In the genomic region with DNA sequence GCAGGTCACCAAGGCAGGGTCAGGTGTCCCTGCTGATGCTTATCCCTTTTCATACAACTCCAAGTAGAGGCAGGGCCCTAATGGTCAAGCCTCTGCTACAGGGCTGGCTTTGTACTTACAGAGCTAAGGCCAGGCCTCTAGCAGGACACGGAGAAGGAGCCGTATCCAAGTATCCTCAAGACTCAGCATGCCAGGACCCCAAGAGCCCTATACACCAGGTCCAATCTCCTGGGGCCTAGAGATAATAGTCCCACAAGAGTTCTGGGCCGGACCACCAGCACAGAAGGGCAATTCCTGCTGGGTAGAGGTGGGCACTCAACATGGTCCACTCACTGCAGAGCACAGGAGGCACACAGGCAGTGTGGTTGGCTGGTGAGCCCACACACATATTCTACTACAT, we compare ENCODE assay signal across 21 mouse cellular contexts. TPM values are rescaled to one million over a fixed set of nuclear protein-coding genes. Genes with fewer than 3 reads are reported as not detected.
DNase-seq lines count a peak whose midpoint lies in the region; ATAC-seq and TF ChIP-seq lines count a peak whose summit lies in the region.
"Had no signal": no experiment of that assay in that cellular context is flagged by ENCODE, and none has a peak within 500 bp of the region (broad histone marks: within the 10 kb centered on the region; RNA-seq: fewer than 3 reads in every experiment).

No protein-coding gene starts in this region.

- no peaks in the 10 kb centered on the region for H3K27me3 ChIP-seq in cerebellum, adult 2 months (ENCODE audit: control insufficient read depth, insufficient read depth, low read length)
- no peaks in the 10 kb centered on the region for H3K27me3 ChIP-seq in kidney, adult 2 months (replicated peaks; ENCODE audit: control insufficient read depth, insufficient read depth, low read length)
- H3K27me3 ChIP-seq in kidney, embryonic 14.5 days (ENCODE audit: control insufficient read depth, insufficient read depth, low read length): no peaks in the 10 kb centered on the region
- H3K27me3 ChIP-seq in lung, postnatal 0 days (replicated peaks; ENCODE audit: insufficient read depth, low read length): no peaks in the 10 kb centered on the region
- H3K27me3 ChIP-seq: embryonic facial prominence, embryonic 15.5 days; forebrain, embryonic 15.5 days; midbrain, embryonic 12.5 days had no signal

- no peak overlapping the region for H3K9ac ChIP-seq in kidney, embryonic 14.5 days (ENCODE audit: low read depth, low read length)
- no peak overlapping the region for H3K9ac ChIP-seq in lung, postnatal 0 days (replicated peaks; ENCODE audit: low read depth)
- H3K9ac ChIP-seq: embryonic facial prominence, embryonic 15.5 days; forebrain, embryonic 15.5 days; liver, postnatal 0 days; midbrain, embryonic 12.5 days had no signal

- TF ChIP-seq POLR2A in cerebellum, adult 2 months (IDR thresholded peaks at IDR 0.05; ENCODE audit: borderline replicate concordance, insufficient read depth, low read length): no peak
- no peak for TF ChIP-seq POLR2A in kidney, adult 2 months (IDR thresholded peaks at IDR 0.05; ENCODE audit: low read depth, low read length)

- H3K4me3 ChIP-seq in cerebellum, adult 2 months (replicated peaks; ENCODE audit: insufficient read depth, low read depth, low read length): no peak overlapping the region
- H3K4me3 ChIP-seq in kidney, adult 2 months (ENCODE audit: insufficient read depth, low read depth, low read length): no peak overlapping the region
- H3K4me3 ChIP-seq in kidney, embryonic 14.5 days (ENCODE audit: low read length): no peak overlapping the region
- no peak overlapping the region for H3K4me3 ChIP-seq in lung, postnatal 0 days (ENCODE audit: low read depth, low read length)
- H3K4me3 ChIP-seq: embryonic facial prominence, embryonic 15.5 days; forebrain, embryonic 15.5 days; layer of hippocampus, adult 2 months; limb, embryonic 10.5 days; midbrain, embryonic 12.5 days had no signal

- DNase-seq in cerebellum, adult 2 months: no peak
- DNase-seq in cerebellum, postnatal 25 days: no peak
- no peak for DNase-seq in kidney, adult 2 months
- DNase-seq in lung, postnatal 0 days (ENCODE audit: low spot score): no peak
- no peak for DNase-seq in lung, postnatal 36 days
- DNase-seq: adrenal gland, adult 8-10 months; cerebellum, adult 11-12 months; gastrocnemius, postnatal 36 days; liver; liver, postnatal 0 days; right cerebral cortex, postnatal 14 days; spleen, adult 18-20 months; thymus, adult 18-20 months; thymus, postnatal 36 days had no signal

- H3K4me1 ChIP-seq in cerebellum, adult 2 months (ENCODE audit: control insufficient read depth, insufficient read depth, low read length): peaks cover 71% of the 10 kb centered on the region
- peaks cover 57% of the 10 kb centered on the region for H3K4me1 ChIP-seq in kidney, adult 2 months (ENCODE audit: control insufficient read depth, insufficient read depth, low read length)
- peaks cover 8% of the 10 kb centered on the region; the same call in 1 of the 2 replicates for H3K4me1 ChIP-seq in kidney, embryonic 14.5 days (ENCODE audit: control insufficient read depth, insufficient read depth, low read length)
- no peaks in the 10 kb centered on the region for H3K4me1 ChIP-seq in lung, postnatal 0 days (ENCODE audit: insufficient read depth, low read depth, low read length)

- ATAC-seq in kidney, embryonic 14.5 days (ENCODE audit: low FRiP score, low TSS enrichment): no peak
- no peak for ATAC-seq in lung, postnatal 0 days
- no peak for ATAC-seq in megakaryocyte progenitor cell, adult 5-6 weeks (replicated peaks; ENCODE audit: poor library complexity)

- H3K36me3 ChIP-seq in kidney, adult 2 months (ENCODE audit: control insufficient read depth, insufficient read depth, low read length): no peaks in the 10 kb centered on the region
- peaks cover 67% of the 10 kb centered on the region for H3K36me3 ChIP-seq in kidney, embryonic 14.5 days (ENCODE audit: control insufficient read depth, insufficient read depth, low read length)
- peaks cover 8% of the 10 kb centered on the region; the same call in 1 of the 2 replicates for H3K36me3 ChIP-seq in lung, postnatal 0 days (ENCODE audit: insufficient read depth, low read length)

- H3K4me2 ChIP-seq in kidney, embryonic 14.5 days (replicated peaks; ENCODE audit: low read depth, low read length): no peak overlapping the region
- no peak overlapping the region for H3K4me2 ChIP-seq in lung, postnatal 0 days (replicated peaks; ENCODE audit: low read depth, low read length)
- H3K4me2 ChIP-seq: embryonic facial prominence, embryonic 15.5 days; forebrain, embryonic 15.5 days; midbrain, embryonic 12.5 days had no signal

- WGBS in cerebellum, adult 2 months: 63% methylated on average over 3 of the region's 3 CpGs
- WGBS in kidney, adult 2 months: 93% methylated on average over 3 of the region's 3 CpGs
- WGBS in kidney, embryonic 14.5 days: 100% methylated on average over 3 of the region's 3 CpGs
- WGBS in lung, postnatal 0 days: 89% methylated on average over 3 of the region's 3 CpGs

- peak overlapping the region; percentile 19; the same call in 1 of the 2 replicates for H3K27ac ChIP-seq in cerebellum, adult 2 months (ENCODE audit: insufficient read depth, low read length)
- H3K27ac ChIP-seq in kidney, adult 2 months (ENCODE audit: insufficient read depth, low read depth, low read length): peak overlapping the region; percentile 61
- no peak overlapping the region for H3K27ac ChIP-seq in kidney, embryonic 14.5 days (ENCODE audit: low read depth, low read length)
- peak overlapping the region; percentile 81 for H3K27ac ChIP-seq in lung, postnatal 0 days (ENCODE audit: low read length)
- H3K27ac ChIP-seq: forebrain, embryonic 15.5 days; layer of hippocampus, adult 2 months; limb, embryonic 10.5 days; midbrain, embryonic 12.5 days had no signal

- no peak for TF ChIP-seq CTCF in cerebellum, adult 2 months (IDR thresholded peaks at IDR 0.05; ENCODE audit: borderline replicate concordance, insufficient read depth, low read depth, low read length)
- no peak for TF ChIP-seq CTCF in kidney, adult 2 months (conservative IDR thresholded peaks at IDR 0.05; ENCODE audit: insufficient read depth, insufficient read length, low read depth, low read length)
- TF ChIP-seq CTCF in lung, postnatal 0 days (IDR thresholded peaks at IDR 0.05): no peak

- H3K9me3 ChIP-seq in kidney, embryonic 14.5 days (ENCODE audit: control insufficient read depth, low read length): no peaks in the 10 kb centered on the region
- H3K9me3 ChIP-seq in lung, postnatal 0 days (ENCODE audit: low read length): no peaks in the 10 kb centered on the region
- H3K9me3 ChIP-seq: embryonic facial prominence, embryonic 15.5 days; forebrain, embryonic 15.5 days; limb, embryonic 10.5 days; midbrain, embryonic 12.5 days had no signal

- no peak for TF ChIP-seq EP300 in lung, postnatal 0 days (IDR thresholded peaks at IDR 0.05)

RNA-seq across cellular contexts. Expression of a gene that starts 6.8 kb away (rescaled TPM):
- 36.5 and 39.0 TPM in 2 replicates for polyA plus RNA-seq in cerebellum, adult 2 months (2012; rRNA removed)
- polyA plus RNA-seq in kidney, adult 2 months (2012; rRNA removed): 30.5 and 31.4 TPM in 2 replicates
- polyA plus RNA-seq in kidney, embryonic 14.5 days (2014; fragmentation: Nextera tagmentation; extraction: Ambion mirVana): 28.8 and 36.5 TPM in 2 replicates
- 26.8 and 27.2 TPM in 2 replicates for polyA plus RNA-seq in lung, postnatal 0 days (2015; fragmentation: Nextera tagmentation; extraction: Ambion mirVana)
- total RNA-seq in megakaryocyte progenitor cell, adult 5-6 weeks (2015): 9.1 and 9.9 TPM in 2 replicates
- total RNA-seq in megakaryocyte progenitor cell, adult 5-6 weeks (2017): 28.8 and 38.1 TPM in 2 replicates

RNA-seq across cellular contexts. Expression of a gene that starts 21.3 kb away (rescaled TPM):
- 2.3 and 2.4 TPM in 2 replicates for polyA plus RNA-seq in cerebellum, adult 2 months (2012; rRNA removed)
- polyA plus RNA-seq in kidney, adult 2 months (2012; rRNA removed): 6.5 and 13.6 TPM in 2 replicates
- 1.1 and 1.3 TPM in 2 replicates for polyA plus RNA-seq in kidney, embryonic 14.5 days (2014; fragmentation: Nextera tagmentation; extraction: Ambion mirVana)
- polyA plus RNA-seq in lung, postnatal 0 days (2015; fragmentation: Nextera tagmentation; extraction: Ambion mirVana): 19.1 and 21.1 TPM in 2 replicates
- 37.2 and 37.9 TPM in 2 replicates for total RNA-seq in megakaryocyte progenitor cell, adult 5-6 weeks (2015)
- total RNA-seq in megakaryocyte progenitor cell, adult 5-6 weeks (2017): 35.1 and 42.0 TPM in 2 replicates
